Mouse (Mus musculus) thymus, adult 2 months (tissue): Measurements from ENCODE around the gene Hspa12a.

Experiments
- CTCF ChIP-seq: fragments of 200-500 bp; IDR thresholded peaks from 2 replicates; pipeline ENCODE4 v1.5.1; 2012; ENCODE audit warnings: mild to moderate bottlenecking, control low read depth, low read length, moderate library complexity, borderline replicate concordance; ENCODE audit not compliant: control insufficient read depth, poor library complexity, insufficient read depth; ENCODE audit errors: extremely low read depth
- POLR2A ChIP-seq: fragments of 200-500 bp; IDR thresholded peaks from 2 replicates; pipeline ENCODE4 v1.6.1; 2012; ENCODE audit warnings: mild to moderate bottlenecking, low read length, control low read depth, moderate library complexity; ENCODE audit not compliant: control insufficient read depth, poor library complexity, insufficient read depth; ENCODE audit errors: extremely low read depth

DNA sequence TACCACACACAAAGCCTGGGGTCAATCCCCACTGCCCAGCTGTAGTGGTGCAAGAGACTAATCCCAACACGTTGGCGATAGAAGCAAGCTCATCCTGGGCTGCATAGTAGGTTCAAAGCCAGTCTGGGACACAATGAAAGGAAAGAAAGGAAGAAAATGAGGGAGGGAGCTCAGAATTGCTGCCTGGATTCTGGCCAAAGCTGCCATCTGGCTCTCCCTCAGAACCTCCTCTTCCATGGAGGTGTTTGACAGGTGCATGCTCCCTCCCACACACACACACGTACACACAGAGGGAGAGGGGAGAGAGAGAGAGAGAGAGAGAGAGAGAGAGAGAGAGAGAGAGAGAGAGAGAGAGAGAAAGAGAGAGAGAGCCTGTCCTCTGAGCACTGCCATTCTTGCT is 47.2 kb downstream of the Hspa12a start:
- TF ChIP-seq CTCF: no peak
- no peak for TF ChIP-seq POLR2A
